Mouse (Mus musculus): ENCODE data around the gene Calhm2. TPM values are rescaled to one million over a fixed set of nuclear protein-coding genes. Genes with fewer than 3 reads are reported as not detected.

The Calhm2 gene
- polyA plus RNA-seq, 1 experiment, result 5.3 TPM

GRCm38 (mm10) chr19:47101080-47101479 is 37.0 kb downstream of the Calhm2 start:
- Histone ChIP-seq H3K4me3 (ENCODE audit: insufficient read depth, low read length) (no peak overlapping the region), H3K4me1 (ENCODE audit: control insufficient read depth, insufficient read depth, low read length) (no peaks in the 10 kb centered on the region), H3K27ac (ENCODE audit: insufficient read depth, low read length) (no peak overlapping the region)
- TF ChIP-seq POLR2A (IDR thresholded peaks at IDR 0.05; ENCODE audit: extremely low read depth, insufficient read depth, low read length), result no peak
- TF ChIP-seq CTCF (IDR thresholded peaks at IDR 0.05; ENCODE audit: extremely low read depth, insufficient read depth, low read length), result no peak

GRCm38 (mm10) chr19:47090550-47091156 is 47.4 kb downstream of the Calhm2 start, which contains the start of the genes Usmg5 and Pdcd11:
Usmg5 (minus strand) TSS chr19:47090647.
Pdcd11 (plus strand) TSS chr19:47090768.
- TF ChIP-seq CTCF (IDR thresholded peaks at IDR 0.05; ENCODE audit: extremely low read depth, insufficient read depth, low read length), result no peak
- TF ChIP-seq POLR2A (IDR thresholded peaks at IDR 0.05; ENCODE audit: extremely low read depth, insufficient read depth, low read length), result peak; percentile 77
- Histone ChIP-seq H3K4me3 (ENCODE audit: insufficient read depth, low read length) (peak within 1 kb of the TSS; percentile 94), H3K27ac (ENCODE audit: insufficient read depth, low read length) (peak within 1 kb of the TSS; percentile 84), H3K4me1 (ENCODE audit: control insufficient read depth, insufficient read depth, low read length) (peaks cover 6% of the 10 kb centered on the region)

GRCm38 (mm10) chr19:47089718-47090525 is 48.2 kb downstream of the Calhm2 start:
- H3K4me3 ChIP-seq (ENCODE audit: insufficient read depth, low read length), result peak overlapping the region; percentile 94
- peaks cover 6% of the 10 kb centered on the region for H3K4me1 ChIP-seq (ENCODE audit: control insufficient read depth, insufficient read depth, low read length)
- peak overlapping the region; percentile 84 for H3K27ac ChIP-seq (ENCODE audit: insufficient read depth, low read length)
- no peak for TF ChIP-seq CTCF (IDR thresholded peaks at IDR 0.05; ENCODE audit: extremely low read depth, insufficient read depth, low read length)
- TF ChIP-seq POLR2A (IDR thresholded peaks at IDR 0.05; ENCODE audit: extremely low read depth, insufficient read depth, low read length), result no peak

GRCm38 (mm10) chr19:47088226-47088625 is 49.9 kb downstream of the Calhm2 start:
- no peak overlapping the region for H3K27ac ChIP-seq (ENCODE audit: insufficient read depth, low read length)

GRCm38 (mm10) chr19:47067924-47068611 is 70.0 kb downstream of the Calhm2 start:
- H3K27ac ChIP-seq (ENCODE audit: insufficient read depth, low read length), result no peak overlapping the region
- TF ChIP-seq CTCF (IDR thresholded peaks at IDR 0.05; ENCODE audit: extremely low read depth, insufficient read depth, low read length), result no peak
- TF ChIP-seq POLR2A (IDR thresholded peaks at IDR 0.05; ENCODE audit: extremely low read depth, insufficient read depth, low read length), result 0 out of 2 replicates have a peak, but pooled peaks have one; percentile 37
- H3K4me1 ChIP-seq (ENCODE audit: control insufficient read depth, insufficient read depth, low read length), result no peaks in the 10 kb centered on the region
- H3K4me3 ChIP-seq (ENCODE audit: insufficient read depth, low read length), result peak overlapping the region; percentile 8

More at GRCm38 (mm10) chr19:47088226-47088625, 49.9 kb downstream of the Calhm2 start:
- TF ChIP-seq POLR2A (IDR thresholded peaks at IDR 0.05; ENCODE audit: extremely low read depth, insufficient read depth, low read length) (no peak), CTCF (IDR thresholded peaks at IDR 0.05; ENCODE audit: extremely low read depth, insufficient read depth, low read length) (no peak)
- H3K4me1 ChIP-seq (ENCODE audit: control insufficient read depth, insufficient read depth, low read length), result peaks cover 6% of the 10 kb centered on the region
- no peak overlapping the region for H3K4me3 ChIP-seq (ENCODE audit: insufficient read depth, low read length)

- peak within 1 kb of the TSS; percentile 8 for H3K4me3 ChIP-seq (ENCODE audit: insufficient read depth, low read length)
- TF ChIP-seq CTCF (IDR thresholded peaks at IDR 0.05; ENCODE audit: extremely low read depth, insufficient read depth, low read length) (no peak), POLR2A (IDR thresholded peaks at IDR 0.05; ENCODE audit: extremely low read depth, insufficient read depth, low read length) (peak; percentile 90)
- no peaks in the 10 kb centered on the region for H3K4me1 ChIP-seq (ENCODE audit: control insufficient read depth, insufficient read depth, low read length)
- H3K27ac ChIP-seq (ENCODE audit: insufficient read depth, low read length), result no peak within 1 kb of the TSS
These were observed 70.8 kb downstream of the Calhm2 start, which contains the start of gene Taf5 for GRCm38 (mm10) chr19:47067096-47067882. Taf5 (plus strand) TSS chr19:47067746.

DNA sequence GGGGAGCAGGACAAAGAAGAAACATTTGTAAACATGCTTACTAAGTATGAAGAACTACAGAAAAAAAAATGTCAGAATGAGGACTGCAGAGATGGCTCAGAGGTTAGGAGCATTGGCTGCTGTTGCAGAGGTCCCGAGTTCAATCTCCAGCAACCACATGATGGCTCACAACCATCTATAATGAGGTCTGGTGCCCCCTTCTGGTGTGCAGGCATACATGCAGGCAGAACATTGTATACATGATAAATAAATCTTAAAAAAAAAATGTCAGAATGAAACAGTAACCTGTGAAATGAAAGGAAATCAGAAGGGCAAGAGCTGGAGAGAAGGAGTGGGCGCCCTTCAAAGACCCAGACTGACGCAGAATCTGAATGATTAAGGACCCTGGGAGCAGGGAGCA is 72.2 kb downstream of the Calhm2 start:
- no peak for TF ChIP-seq POLR2A (IDR thresholded peaks at IDR 0.05; ENCODE audit: extremely low read depth, insufficient read depth, low read length)
- no peak for TF ChIP-seq CTCF (IDR thresholded peaks at IDR 0.05; ENCODE audit: extremely low read depth, insufficient read depth, low read length)
- H3K4me3 ChIP-seq (ENCODE audit: insufficient read depth, low read length), result no peak overlapping the region
- H3K4me1 ChIP-seq (ENCODE audit: control insufficient read depth, insufficient read depth, low read length), result no peaks in the 10 kb centered on the region
- H3K27ac ChIP-seq (ENCODE audit: insufficient read depth, low read length), result no peak overlapping the region

DNA sequence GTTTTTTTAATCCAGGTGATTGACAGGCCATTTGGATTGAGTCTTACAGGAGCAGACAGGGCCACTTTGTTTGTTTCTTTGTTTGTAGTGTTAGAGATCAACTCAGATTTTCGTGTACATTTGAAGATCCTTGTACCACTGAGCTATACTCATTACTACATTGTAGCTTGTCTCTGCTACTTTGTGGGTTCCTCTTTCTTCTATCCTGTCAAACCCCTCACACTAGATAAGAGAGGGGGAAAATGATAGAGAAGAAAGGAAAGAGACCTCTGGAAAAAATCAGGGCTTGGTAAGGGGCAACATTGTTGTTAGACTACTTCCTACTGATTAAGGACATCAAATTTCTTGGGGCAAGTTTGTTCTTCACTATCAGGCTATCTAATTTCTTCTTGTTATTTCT is 80.4 kb downstream of the Calhm2 start:
- no peak for TF ChIP-seq POLR2A (IDR thresholded peaks at IDR 0.05; ENCODE audit: extremely low read depth, insufficient read depth, low read length)
- TF ChIP-seq CTCF (IDR thresholded peaks at IDR 0.05; ENCODE audit: extremely low read depth, insufficient read depth, low read length), result no peak
- Histone ChIP-seq H3K27ac (ENCODE audit: insufficient read depth, low read length) (no peak overlapping the region), H3K4me1 (ENCODE audit: control insufficient read depth, insufficient read depth, low read length) (no peaks in the 10 kb centered on the region), H3K4me3 (ENCODE audit: insufficient read depth, low read length) (no peak overlapping the region)

Other genes with a start within 250 kb of the Calhm2 start
- 124 and 127 TPM in 2 replicates for gene Ina, start 123.6 kb downstream of the Calhm2 start, polyA plus RNA-seq (2012; rRNA removed)
- gene Nt5c2, start 123.1 kb downstream of the Calhm2 start, polyA plus RNA-seq (2012; rRNA removed), result 46.7 and 50.3 TPM in 2 replicates
- gene Pcgf6, start 87.4 kb downstream of the Calhm2 start, polyA plus RNA-seq (2012; rRNA removed), result 35.5 and 38.3 TPM in 2 replicates
- gene Taf5, start 70.5 kb downstream of the Calhm2 start, polyA plus RNA-seq (2012; rRNA removed), result 3.8 and 4.1 TPM in 2 replicates
- gene Usmg5, start 47.6 kb downstream of the Calhm2 start, polyA plus RNA-seq (2012; rRNA removed), result 897 and 1,011 TPM in 2 replicates
- 11.3 and 12.2 TPM in 2 replicates for gene Pdcd11, start 47.5 kb downstream of the Calhm2 start, polyA plus RNA-seq (2012; rRNA removed)
- not detected in 2 replicates for gene Calhm1, start 6.0 kb upstream of the Calhm2 start, polyA plus RNA-seq (2012; rRNA removed)
- gene Calhm3, start 19.5 kb upstream of the Calhm2 start, polyA plus RNA-seq (2012; rRNA removed), result 0.10 TPM in 1 of 2 replicates, not detected in the other
- gene Neurl1a, start 40.5 kb upstream of the Calhm2 start, polyA plus RNA-seq (2012; rRNA removed), result 118 and 124 TPM in 2 replicates

Measured in cortical plate, adult 2 months (tissue).